Mouse (Mus musculus) E14TG2a.4 (cell line): ENCODE measurements around the gene 4930539E08Rik.

Source experiments
- CTCF ChIP-seq: conservative IDR thresholded peaks from 2 replicates; pipeline ENCODE4 v1.5.1; 2014; ENCODE audit warnings: low read length
- NANOG ChIP-seq: IDR thresholded peaks from 2 replicates; pipeline ENCODE4 v1.6.1; 2014; ENCODE audit warnings: borderline replicate concordance, low read length, mixed read lengths

GRCm38 (mm10) chr17:28871831-28872230 lies 43.3 kb downstream of the 4930539E08Rik start:
- TF ChIP-seq CTCF (no peak), NANOG (no peak)
